Mouse (Mus musculus) frontal cortex, postnatal 14 days (tissue): ENCODE results near the gene Cfap77.

ENCODE experiments used
- DNase-seq, 2 experiments: peaks; one replicate each; pipeline ENCODE4 v3.0.0; 2022; ENCODE audit warnings: low spot score in 2 of 2

The Cfap77 gene

GRCm38 (mm10) chr2:28907691-28908388 lies 147.0 kb downstream of the Cfap77 start:
- no peak for DNase-seq

DNA sequence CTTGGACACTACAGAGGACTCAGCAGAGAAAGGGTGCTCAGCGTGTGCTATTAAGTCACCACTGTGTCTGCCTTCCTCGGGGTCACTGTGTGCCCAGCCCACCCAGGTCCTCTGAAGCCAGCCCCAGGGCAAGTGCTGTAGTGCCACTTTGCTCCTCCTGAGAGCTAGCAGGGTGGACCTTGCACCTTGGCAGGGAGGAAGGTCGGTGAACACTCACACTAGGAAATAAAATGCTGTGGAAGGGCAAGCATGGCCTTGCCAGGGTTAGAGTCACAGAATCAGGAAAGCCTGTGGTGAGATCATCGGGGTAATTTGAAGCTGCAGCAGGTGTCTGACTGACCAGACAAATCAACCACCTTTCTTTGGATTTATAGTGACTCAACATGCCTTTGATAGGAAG lies 149.3 kb downstream of the Cfap77 start:
- DNase-seq = no peak

- no peak for DNase-seq
Observed at GRCm38 (mm10) chr2:28904786-28905185, 150.1 kb downstream of the Cfap77 start.

DNA sequence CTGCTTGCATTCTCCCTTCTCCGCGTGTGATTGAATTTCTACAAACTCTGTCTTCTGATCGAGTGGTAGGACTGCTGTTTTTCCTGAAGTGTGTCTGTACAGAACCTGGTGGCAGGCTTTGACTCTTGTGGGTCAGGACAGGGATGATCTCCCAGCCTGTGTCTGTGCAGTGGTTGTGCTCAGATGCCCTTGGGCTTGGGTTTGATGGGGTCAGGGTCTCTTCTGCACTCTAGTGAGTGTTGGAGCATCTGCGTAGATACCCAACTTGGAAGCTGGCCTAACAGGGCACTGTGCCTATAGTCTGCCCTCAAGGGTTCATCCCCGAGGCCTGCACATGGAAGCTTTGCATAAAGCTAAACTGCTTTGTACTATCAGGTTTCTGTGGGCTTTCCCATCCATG lies 151.0 kb downstream of the Cfap77 start:
- no peak for DNase-seq

DNA sequence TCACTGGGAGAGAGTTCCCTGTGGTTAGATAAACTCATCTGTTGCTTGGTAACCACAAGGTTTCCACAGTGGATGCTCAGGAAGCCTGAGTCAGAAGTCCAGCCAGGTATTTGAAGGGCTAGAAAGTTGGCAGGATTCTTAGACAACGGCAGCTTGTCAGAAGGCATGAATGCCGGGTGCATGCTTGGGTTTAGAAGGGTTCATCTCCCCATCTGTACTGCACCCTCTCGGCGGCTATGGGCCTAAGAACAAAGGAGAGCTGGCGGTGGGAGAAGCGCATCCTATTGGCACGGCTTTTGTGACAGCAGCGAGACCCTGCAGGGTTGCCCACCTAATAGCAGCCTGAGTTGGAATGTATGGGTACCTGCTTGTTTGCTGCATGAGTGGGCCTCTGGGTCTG lies 152.6 kb downstream of the Cfap77 start:
- no peak for DNase-seq

DNA sequence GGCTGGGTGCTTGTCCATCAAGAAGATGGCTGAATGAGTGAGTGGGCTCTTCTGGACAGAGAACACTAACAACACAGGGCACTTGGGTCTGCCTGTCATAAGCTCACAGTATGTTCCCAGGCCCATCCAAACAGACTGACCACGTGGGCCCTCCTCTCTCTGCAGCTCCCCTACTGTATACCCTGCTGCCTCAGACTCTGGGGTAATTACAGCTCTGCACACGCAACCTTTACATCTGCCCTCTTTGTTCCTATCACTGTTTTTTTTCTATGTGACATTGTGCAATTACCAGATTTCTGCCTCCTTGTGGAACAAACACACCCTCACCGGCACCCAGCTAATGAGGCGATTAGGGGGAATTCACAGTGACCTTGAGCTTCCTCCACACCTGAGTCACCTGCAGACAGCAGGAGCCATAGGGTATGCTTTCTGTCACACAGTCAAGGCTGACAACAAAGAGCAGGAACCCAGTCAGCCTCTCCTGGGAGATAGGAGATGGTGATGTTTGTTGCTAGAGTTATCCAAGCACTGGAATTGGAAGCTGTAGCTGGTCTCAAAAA lies 157.4 kb downstream of the Cfap77 start:
- DNase-seq = no peak

DNA sequence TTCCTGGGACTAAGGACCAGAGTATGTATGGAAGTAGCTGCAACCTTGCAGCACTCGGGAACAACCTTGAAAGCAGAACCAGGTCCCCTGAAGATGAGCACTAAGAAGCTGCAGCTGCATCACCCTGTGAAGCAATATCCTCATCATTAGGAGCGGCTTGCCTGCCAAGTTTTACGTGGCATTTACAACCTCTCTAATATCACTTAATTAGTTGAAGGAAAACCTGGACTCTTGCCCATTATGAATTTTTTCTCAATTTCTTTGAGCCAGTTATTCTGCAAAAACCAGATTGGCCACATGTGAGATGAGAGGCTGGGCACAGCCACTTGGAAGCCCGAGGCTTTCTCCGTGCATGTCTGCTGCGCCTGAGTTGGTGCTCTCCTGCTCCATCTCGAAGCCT lies 159.0 kb downstream of the Cfap77 start:
- no peak for DNase-seq

- DNase-seq = no peak
Observed at GRCm38 (mm10) chr2:28893526-28893925, 161.3 kb downstream of the Cfap77 start.

DNA sequence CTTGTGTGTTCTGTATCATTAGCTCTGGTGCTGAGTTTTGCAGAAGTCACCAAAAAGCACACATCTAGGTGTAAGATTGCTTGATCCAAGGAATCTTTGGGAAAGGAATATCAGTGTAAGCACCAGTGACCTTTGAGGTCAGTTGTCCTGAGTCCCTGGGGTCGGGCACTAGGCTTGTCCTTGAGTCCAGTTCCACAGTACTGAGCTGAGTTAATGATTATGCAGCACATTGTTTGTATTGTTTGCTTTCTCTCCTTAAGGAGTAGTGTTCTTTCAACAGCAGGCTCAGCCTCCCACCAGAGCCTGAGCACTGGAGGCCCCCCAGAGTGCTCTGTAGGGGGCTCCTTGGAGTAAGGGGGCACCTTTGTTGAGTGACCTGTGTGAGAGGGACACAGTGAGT lies 162.1 kb downstream of the Cfap77 start:
- DNase-seq = no peak

GRCm38 (mm10) chr2:28884914-28885313 lies 170.0 kb downstream of the Cfap77 start:
- no peak for DNase-seq

DNA sequence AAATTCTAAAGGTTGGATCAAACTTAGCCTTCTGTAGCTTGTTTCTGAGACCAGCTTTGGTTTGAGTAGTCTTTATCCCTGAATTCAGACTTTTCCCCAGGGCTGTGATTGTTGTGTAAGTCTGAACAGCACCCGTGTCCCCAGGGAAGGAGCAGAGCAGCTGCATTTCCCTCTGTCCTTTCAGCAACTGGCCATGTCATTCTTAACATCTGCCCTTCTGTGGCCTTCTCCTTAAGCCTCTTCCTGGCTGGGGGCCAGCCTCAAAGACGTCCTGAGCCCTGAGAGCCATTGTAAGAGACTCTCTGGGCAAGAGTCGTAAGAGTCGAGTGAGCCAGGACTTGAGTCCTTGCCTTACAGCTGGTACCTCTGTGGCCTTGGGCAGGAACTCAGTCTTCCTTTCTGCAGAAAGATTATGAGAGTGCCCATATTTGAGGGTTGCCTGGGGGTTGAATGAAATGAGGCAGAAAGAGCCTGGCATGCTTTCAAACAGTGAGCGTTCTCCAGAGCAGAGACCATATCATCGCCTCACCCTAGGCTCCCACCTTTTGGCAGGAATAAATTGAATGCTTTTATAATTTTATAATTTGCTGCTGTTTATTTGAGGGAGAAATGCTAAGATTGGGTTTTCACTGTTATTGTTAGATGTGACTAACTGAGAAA lies 171.9 kb downstream of the Cfap77 start:
- DNase-seq = no peak

GRCm38 (mm10) chr2:28882047-28882446 lies 172.8 kb downstream of the Cfap77 start:
- DNase-seq = no peak

DNA sequence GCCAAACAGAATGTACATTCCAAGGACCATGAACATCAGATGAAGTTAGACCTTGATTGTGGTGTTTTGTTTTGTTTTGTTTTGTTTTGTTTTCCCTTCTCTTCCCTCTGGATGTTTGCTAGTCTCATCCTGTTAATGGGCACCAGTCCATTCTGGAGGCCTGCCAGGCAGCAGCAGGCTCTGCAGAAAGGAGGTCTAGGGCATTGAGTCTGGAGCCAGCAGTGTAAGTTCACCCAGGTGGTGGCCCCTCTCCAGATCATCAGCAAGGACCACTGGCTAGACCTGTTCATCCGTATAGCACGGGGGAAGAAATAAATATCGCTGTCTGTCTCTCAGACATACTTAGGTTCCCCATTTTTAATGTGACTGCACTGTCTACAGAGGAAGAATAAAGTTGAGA lies 173.6 kb downstream of the Cfap77 start:
- DNase-seq = no peak
